Mouse (Mus musculus): ENCODE results near the gene Nop14. TPM values are rescaled to one million over a fixed set of nuclear protein-coding genes. Genes with fewer than 3 reads are reported as not detected.
"Not testable (repeated sequence)": the region's sequence is repeated elsewhere in the genome, so short reads cannot be mapped to it uniquely, and the experiment has no call there.

Nop14 gene
- polyA plus RNA-seq, 1 experiment from 2014 or later: 20.6 TPM

- ATAC-seq: no peak
- Histone ChIP-seq H3K9ac (ENCODE audit: low read depth, low read length) (no peak overlapping the region), H3K4me1 (ENCODE audit: control insufficient read depth, insufficient read depth, low read length) (peaks cover 10% of the 10 kb centered on the region), H3K4me2 (ENCODE audit: low read length) (no peak overlapping the region), H3K4me3 (ENCODE audit: low read depth, low read length) (no peak overlapping the region), H3K27me3 (ENCODE audit: control insufficient read depth, insufficient read depth, low read depth, low read length) (no peaks in the 10 kb centered on the region), H3K9me3 (replicated peaks; ENCODE audit: control insufficient read depth, low read length, poor library complexity, severe bottlenecking) (no peaks in the 10 kb centered on the region), H3K36me3 (ENCODE audit: control insufficient read depth, insufficient read depth, low read length) (peaks cover 3% of the 10 kb centered on the region; the same call in 1 of the 2 replicates), H3K27ac (ENCODE audit: low read length) (no peak overlapping the region)
- 92% methylated on average over 6 of the region's 6 CpGs for WGBS
These were observed 67.3 kb downstream of the Nop14 start for GRCm38 (mm10) chr5:34592666-34593065.

GRCm38 (mm10) chr5:34592224-34592623 is 67.7 kb downstream of the Nop14 start:
- H3K4me1 ChIP-seq (ENCODE audit: control insufficient read depth, insufficient read depth, low read length): peaks cover 13% of the 10 kb centered on the region
- H3K9me3 ChIP-seq (replicated peaks; ENCODE audit: control insufficient read depth, low read length, poor library complexity, severe bottlenecking); H3K27me3 ChIP-seq (ENCODE audit: control insufficient read depth, insufficient read depth, low read depth, low read length); H3K4me3 ChIP-seq (ENCODE audit: low read depth, low read length); H3K27ac ChIP-seq (ENCODE audit: low read length); H3K9ac ChIP-seq (ENCODE audit: low read depth, low read length); H3K4me2 ChIP-seq (ENCODE audit: low read length); H3K36me3 ChIP-seq (ENCODE audit: control insufficient read depth, insufficient read depth, low read length); ATAC-seq: not testable (repeated sequence)
- WGBS: 71% methylated on average over 5 of the region's 5 CpGs

- WGBS: 16% methylated on average over 5 of the region's 5 CpGs
These were observed 68.5 kb downstream of the Nop14 start for GRCm38 (mm10) chr5:34591388-34592004.

GRCm38 (mm10) chr5:34590702-34591101 is 69.2 kb downstream of the Nop14 start:
- no peaks in the 10 kb centered on the region for H3K27me3 ChIP-seq (ENCODE audit: control insufficient read depth, insufficient read depth, low read depth, low read length)
- 32% methylated on average over 4 of the region's 4 CpGs for WGBS
- H3K9ac ChIP-seq (ENCODE audit: low read depth, low read length): no peak overlapping the region

More at GRCm38 (mm10) chr5:34591388-34592004, 68.5 kb downstream of the Nop14 start:
- Histone ChIP-seq H3K9ac (ENCODE audit: low read depth, low read length) (no peak overlapping the region), H3K27me3 (ENCODE audit: control insufficient read depth, insufficient read depth, low read depth, low read length) (no peaks in the 10 kb centered on the region), H3K36me3 (ENCODE audit: control insufficient read depth, insufficient read depth, low read length) (peaks cover 3% of the 10 kb centered on the region; the same call in 1 of the 2 replicates), H3K27ac (ENCODE audit: low read length) (no peak overlapping the region), H3K9me3 (replicated peaks; ENCODE audit: control insufficient read depth, low read length, poor library complexity, severe bottlenecking) (no peaks in the 10 kb centered on the region), H3K4me2 (ENCODE audit: low read length) (no peak overlapping the region), H3K4me3 (ENCODE audit: low read depth, low read length) (no peak overlapping the region), H3K4me1 (ENCODE audit: control insufficient read depth, insufficient read depth, low read length) (peaks cover 17% of the 10 kb centered on the region)
- ATAC-seq: no peak

GRCm38 (mm10) chr5:34590059-34590458 is 69.9 kb downstream of the Nop14 start:
- ATAC-seq: no peak
- no peak overlapping the region for H3K4me2 ChIP-seq (ENCODE audit: low read length)
- 7% methylated on average over 5 of the region's 5 CpGs for WGBS
- H3K9ac ChIP-seq (ENCODE audit: low read depth, low read length): no peak overlapping the region
- no peak overlapping the region for H3K4me3 ChIP-seq (ENCODE audit: low read depth, low read length)
- H3K4me1 ChIP-seq (ENCODE audit: control insufficient read depth, insufficient read depth, low read length): peaks cover 17% of the 10 kb centered on the region
- H3K27ac ChIP-seq (ENCODE audit: low read length): no peak overlapping the region
- no peaks in the 10 kb centered on the region for H3K9me3 ChIP-seq (replicated peaks; ENCODE audit: control insufficient read depth, low read length, poor library complexity, severe bottlenecking)
- H3K27me3 ChIP-seq (ENCODE audit: control insufficient read depth, insufficient read depth, low read depth, low read length): no peaks in the 10 kb centered on the region
- H3K36me3 ChIP-seq (ENCODE audit: control insufficient read depth, insufficient read depth, low read length): peaks cover 3% of the 10 kb centered on the region; the same call in 1 of the 2 replicates

More at GRCm38 (mm10) chr5:34590702-34591101, 69.2 kb downstream of the Nop14 start:
- Histone ChIP-seq H3K4me2 (ENCODE audit: low read length) (no peak overlapping the region), H3K4me3 (ENCODE audit: low read depth, low read length) (no peak overlapping the region), H3K36me3 (ENCODE audit: control insufficient read depth, insufficient read depth, low read length) (peaks cover 3% of the 10 kb centered on the region; the same call in 1 of the 2 replicates), H3K4me1 (ENCODE audit: control insufficient read depth, insufficient read depth, low read length) (peaks cover 17% of the 10 kb centered on the region), H3K9me3 (replicated peaks; ENCODE audit: control insufficient read depth, low read length, poor library complexity, severe bottlenecking) (no peaks in the 10 kb centered on the region), H3K27ac (ENCODE audit: low read length) (no peak overlapping the region)
- no peak for ATAC-seq

Other genes with a start within 250 kb of the Nop14 start
- gene Tnip2, start 146.2 kb downstream of the Nop14 start, polyA plus RNA-seq (2015; fragmentation: Nextera tagmentation; extraction: Ambion mirVana): 9.2 and 14.1 TPM in 2 replicates
- 21.8 and 28.5 TPM in 2 replicates for gene Sh3bp2, start 134.3 kb downstream of the Nop14 start, polyA plus RNA-seq (2015; fragmentation: Nextera tagmentation; extraction: Ambion mirVana)
- 203 and 212 TPM in 2 replicates for gene Add1, start 86.5 kb downstream of the Nop14 start, polyA plus RNA-seq (2015; fragmentation: Nextera tagmentation; extraction: Ambion mirVana)
- 110 TPM in 2 replicates for gene Mfsd10, start 22.9 kb downstream of the Nop14 start, polyA plus RNA-seq (2015; fragmentation: Nextera tagmentation; extraction: Ambion mirVana)
- gene Grk4, start 231 bp upstream of the Nop14 start, polyA plus RNA-seq (2015; fragmentation: Nextera tagmentation; extraction: Ambion mirVana): 2.8 and 3.2 TPM in 2 replicates
- gene Htt, start 101.6 kb upstream of the Nop14 start, polyA plus RNA-seq (2015; fragmentation: Nextera tagmentation; extraction: Ambion mirVana): 13.7 and 14.8 TPM in 2 replicates
- 6.8 and 8.9 TPM in 2 replicates for gene Msantd1, start 247.9 kb upstream of the Nop14 start, polyA plus RNA-seq (2015; fragmentation: Nextera tagmentation; extraction: Ambion mirVana)

All from midbrain, embryonic 16.5 days (tissue).